Comparison of ENCODE assay signal across 8 mouse cellular contexts in the genomic region with DNA sequence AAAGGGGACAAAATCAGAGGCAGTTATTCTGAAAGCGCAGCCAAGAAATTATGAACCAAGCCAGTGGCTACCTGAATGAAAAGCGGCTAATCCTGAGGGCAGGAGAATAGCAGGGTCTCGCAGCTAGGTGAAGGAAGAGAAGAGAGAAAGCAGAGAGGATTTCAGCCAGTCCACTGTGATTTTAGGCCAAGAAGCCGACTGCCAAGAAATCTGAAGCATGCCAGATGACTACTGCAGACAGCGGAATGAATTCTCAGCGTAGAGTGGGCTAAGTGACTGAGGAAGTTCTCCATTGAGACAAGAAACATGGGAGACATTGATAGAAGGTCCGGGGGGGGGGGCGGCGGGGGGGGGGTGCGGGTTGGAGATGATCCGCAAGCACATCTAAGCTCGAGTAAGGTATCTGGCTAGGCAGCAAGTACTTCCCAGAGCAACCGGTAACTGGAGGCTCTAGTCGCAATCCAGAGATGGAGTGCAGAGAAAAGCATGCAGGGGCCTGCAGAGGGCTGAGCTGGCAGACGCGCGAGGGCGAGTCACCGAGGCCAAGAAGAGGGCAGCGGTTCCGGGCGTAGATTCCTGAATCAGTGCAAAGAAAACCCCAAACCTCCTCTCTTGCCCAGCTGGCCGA. TPM values are rescaled to one million over a fixed set of nuclear protein-coding genes. Genes with fewer than 3 reads are reported as not detected.
A peak's percentile ranks its signal among the peaks of the same experiment; 100 is the strongest.
DNase-seq lines count a peak whose midpoint lies in the region; ATAC-seq and TF ChIP-seq lines count a peak whose summit lies in the region.

No protein-coding gene starts in this region.

- ATAC-seq in heart, embryonic 15.5 days (replicated peaks; ENCODE audit: insufficient number of reproducible peaks, insufficient read depth, low FRiP score, low read depth): peak; percentile 51
- ATAC-seq in liver, embryonic 13.5 days (ENCODE audit: low read depth): peak; percentile 48

- 4% methylated on average over 23 of the region's 23 CpGs for WGBS in heart, adult 2 months
- WGBS in heart, embryonic 15.5 days: 7% methylated on average over 23 of the region's 23 CpGs
- WGBS in liver, embryonic 13.5 days (ENCODE audit: insufficient replicate concordance): 8% methylated on average over 22 of the region's 23 CpGs

- no peak for TF ChIP-seq POLR2A in heart, adult 2 months (IDR thresholded peaks at IDR 0.05; ENCODE audit: insufficient read depth, low read depth, low read length)
- no peak for TF ChIP-seq POLR2A in cortical plate, adult 2 months (IDR thresholded peaks at IDR 0.05; ENCODE audit: extremely low read depth, insufficient read depth, low read length)
- no peak for TF ChIP-seq POLR2A in myocyte (IDR thresholded peaks at IDR 0.05; ENCODE audit: insufficient read length, low read depth)

- peaks cover 6% of the 10 kb centered on the region; the same call in 1 of the 2 replicates for H3K9me3 ChIP-seq in heart, embryonic 15.5 days (replicated peaks)
- 0 out of 2 replicates have a peak, but pooled peaks cover 4% of the 10 kb centered on the region for H3K9me3 ChIP-seq in liver, embryonic 13.5 days (replicated peaks)

- TF ChIP-seq EP300 in heart, adult 2 months (IDR thresholded peaks at IDR 0.05; ENCODE audit: insufficient read depth, low read depth, low read length): no peak

- H3K27me3 ChIP-seq in heart, adult 2 months (ENCODE audit: control insufficient read depth, insufficient read depth, low read length): no peaks in the 10 kb centered on the region
- H3K27me3 ChIP-seq in heart, embryonic 15.5 days: no peaks in the 10 kb centered on the region
- no peaks in the 10 kb centered on the region for H3K27me3 ChIP-seq in liver, embryonic 13.5 days
- no peaks in the 10 kb centered on the region for H3K27me3 ChIP-seq in myocyte (ENCODE audit: control insufficient read depth, insufficient read depth, insufficient read length)

- H3K36me3 ChIP-seq in heart, adult 2 months (ENCODE audit: control insufficient read depth, insufficient read depth, low read length): no peaks in the 10 kb centered on the region
- H3K36me3 ChIP-seq in heart, embryonic 15.5 days: no peaks in the 10 kb centered on the region
- H3K36me3 ChIP-seq in liver, embryonic 13.5 days: no peaks in the 10 kb centered on the region
- H3K36me3 ChIP-seq in myocyte (ENCODE audit: control insufficient read depth, insufficient read depth): no peaks in the 10 kb centered on the region

- H3K9ac ChIP-seq in heart, adult 2 months (ENCODE audit: low read depth, low read length): peak overlapping the region; percentile 59
- peak overlapping the region; percentile 66 for H3K9ac ChIP-seq in heart, embryonic 15.5 days
- H3K9ac ChIP-seq in liver, embryonic 13.5 days: peak overlapping the region; percentile 71

- H3K4me3 ChIP-seq in heart, adult 2 months: peak overlapping the region; percentile 65
- peak overlapping the region; percentile 57 for H3K4me3 ChIP-seq in cortical plate, adult 2 months (ENCODE audit: insufficient read depth, low read length)
- peak overlapping the region; percentile 85 for H3K4me3 ChIP-seq in heart, embryonic 15.5 days
- H3K4me3 ChIP-seq in liver, embryonic 13.5 days (replicated peaks): peak overlapping the region; percentile 70
- H3K4me3 ChIP-seq in myocyte: peak overlapping the region; percentile 53

- peak overlapping the region; percentile 46 for H3ac ChIP-seq in myocyte (ENCODE audit: control insufficient read depth, insufficient read length)

- peak; percentile 26 to 35 for DNase-seq in heart, adult 2 months
- no peak for DNase-seq in heart, adult 8-10 months (ENCODE audit: low spot score)
- peak; percentile 28 for DNase-seq in ES-CJ7 (ENCODE audit: low read depth, low spot score)
- DNase-seq in liver, embryonic 13.5 days: no peak
- DNase-seq in left cerebral cortex, adult 18-20 months (ENCODE audit: low spot score in 2 of 2): no peak

- no peak for TF ChIP-seq CTCF in heart, adult 2 months (IDR thresholded peaks at IDR 0.05)
- TF ChIP-seq CTCF in cortical plate, adult 2 months (IDR thresholded peaks at IDR 0.05; ENCODE audit: extremely low read depth, insufficient read depth, low read length): no peak

- H3K27ac ChIP-seq in heart, adult 2 months: peak overlapping the region; percentile 58
- H3K27ac ChIP-seq in cortical plate, adult 2 months (ENCODE audit: insufficient read depth, low read length): no peak overlapping the region
- H3K27ac ChIP-seq in heart, embryonic 15.5 days: peak overlapping the region; percentile 82
- H3K27ac ChIP-seq in liver, embryonic 13.5 days: peak overlapping the region; percentile 43; the same call in 1 of the 2 replicates

- peak overlapping the region; percentile 82 for H3K4me2 ChIP-seq in heart, embryonic 15.5 days
- peak overlapping the region; percentile 92 for H3K4me2 ChIP-seq in liver, embryonic 13.5 days
- peak overlapping the region; percentile 75 for H3K4me2 ChIP-seq in myocyte (ENCODE audit: low read depth)

- H3K4me1 ChIP-seq in heart, adult 2 months (ENCODE audit: control insufficient read depth, insufficient read depth, low read length): no peaks in the 10 kb centered on the region
- H3K4me1 ChIP-seq in cortical plate, adult 2 months (ENCODE audit: control insufficient read depth, insufficient read depth, low read length): no peaks in the 10 kb centered on the region
- H3K4me1 ChIP-seq in heart, embryonic 15.5 days (replicated peaks): peaks cover 6% of the 10 kb centered on the region
- peaks cover 15% of the 10 kb centered on the region for H3K4me1 ChIP-seq in liver, embryonic 13.5 days (replicated peaks)

- H3K79me2 ChIP-seq in heart, adult 2 months (replicated peaks; ENCODE audit: control insufficient read depth, insufficient read depth, low read length): no peaks in the 10 kb centered on the region
- H3K79me2 ChIP-seq in myocyte (ENCODE audit: control insufficient read depth, insufficient read depth): no peaks in the 10 kb centered on the region

- intact Hi-C loops in heart, adult 2 months (cut with DNase I): loop anchor here (10.0 kb wide), 1 partner anchor 457 kb away; the partner anchor contains the start of gene Bud13

TF ChIP-seq in myocyte, 11 proteins besides CTCF, POLR2A, EP300 and RAD21:
- TF ChIP-seq TCF12 (IDR thresholded peaks at IDR 0.05; ENCODE audit: insufficient read depth, poor library complexity, severe bottlenecking): no peak
- TF ChIP-seq MYOD1 (IDR thresholded peaks at IDR 0.05; ENCODE audit: control insufficient read depth in 1 of 3, insufficient read length in 2 of 3, low read depth in 2 of 3): no peak
- TF ChIP-seq TCF3 (IDR thresholded peaks at IDR 0.05; ENCODE audit: insufficient read length, low read depth): no peak
- no peak for TF ChIP-seq CEBPB (IDR thresholded peaks at IDR 0.05; ENCODE audit: insufficient read depth, poor library complexity, severe bottlenecking)
- TF ChIP-seq MYOG (IDR thresholded peaks at IDR 0.05; ENCODE audit: control insufficient read depth in 1 of 3, insufficient read depth in 1 of 3, insufficient read length in 2 of 3, low read depth in 2 of 3): no peak
- no peak for TF ChIP-seq E2F4 (IDR thresholded peaks at IDR 0.05; ENCODE audit: insufficient read depth)
- no peak for TF ChIP-seq USF1 (IDR thresholded peaks at IDR 0.05; ENCODE audit: low read depth)
- no peak for TF ChIP-seq REST (IDR thresholded peaks at IDR 0.05; ENCODE audit: insufficient read depth, insufficient read length)
- TF ChIP-seq SRF (IDR thresholded peaks at IDR 0.05; ENCODE audit: control insufficient read depth, insufficient read length, low read depth): no peak
- no peak for TF ChIP-seq POLR2AphosphoS2 (IDR thresholded peaks at IDR 0.05; ENCODE audit: insufficient read length, low read depth)
- TF ChIP-seq MAX (IDR thresholded peaks at IDR 0.05; ENCODE audit: low read depth): no peak

RNA-seq across cellular contexts. Expression of gene Cep164, which starts 0.7 kb away (rescaled TPM):
- 1 to 10 TPM; 6.0 to 6.2 TPM for total RNA-seq in heart, adult 2 months (2021)
- 6.0 and 7.4 TPM in 2 replicates for polyA plus RNA-seq in heart, adult 2 months (2012; rRNA removed)
- 1 to 10 TPM; 6.8 to 8.6 (median 7.7) TPM for total RNA-seq in heart, adult 8-10 months (2022)
- 18.5 and 22.5 TPM in 2 replicates for polyA plus RNA-seq in cortical plate, adult 2 months (2012; rRNA removed)
- 12.4 and 16.5 TPM in 2 replicates for polyA plus RNA-seq in heart, embryonic 15.5 days (2015; fragmentation: Nextera tagmentation; extraction: Ambion mirVana)
- polyA plus RNA-seq in liver, embryonic 13.5 days (2015; fragmentation: Nextera tagmentation; extraction: Ambion mirVana): 5.1 and 6.0 TPM in 2 replicates
- 7.7 TPM for polyA plus RNA-seq in myocyte (2012; fragmentation: generic; extraction: Trizol)
- total RNA-seq in left cerebral cortex, adult 18-20 months (2021): 10 to 100 TPM; 12.1 to 13.4 TPM

RNA-seq across cellular contexts. Expression of gene Bace1, which starts 10.6 kb away (rescaled TPM):
- 10 to 100 TPM; 29.5 to 30.6 TPM for total RNA-seq in heart, adult 2 months (2021)
- 22.7 and 25.3 TPM in 2 replicates for polyA plus RNA-seq in heart, adult 2 months (2012; rRNA removed)
- total RNA-seq in heart, adult 8-10 months (2022): 10 to 100 TPM; 21.2 to 35.3 (median 27.2) TPM
- 50.7 and 56.2 TPM in 2 replicates for polyA plus RNA-seq in cortical plate, adult 2 months (2012; rRNA removed)
- 18.2 and 24.5 TPM in 2 replicates for polyA plus RNA-seq in heart, embryonic 15.5 days (2015; fragmentation: Nextera tagmentation; extraction: Ambion mirVana)
- 5.1 and 6.8 TPM in 2 replicates for polyA plus RNA-seq in liver, embryonic 13.5 days (2015; fragmentation: Nextera tagmentation; extraction: Ambion mirVana)
- 14.5 TPM for polyA plus RNA-seq in myocyte (2012; fragmentation: generic; extraction: Trizol)
- total RNA-seq in left cerebral cortex, adult 18-20 months (2021): 10 to 100 TPM; 79.2 to 88.8 TPM

Comparison
In these comparisons a context has a peak if more than half of its experiments do, and no peak if none do; other contexts are left out.
1. DNase-seq: peak in heart, adult 2 months (2 of 2) and ES-CJ7 (single experiment); none in heart, adult 8-10 months (single experiment), liver, embryonic 13.5 days (single experiment) and left cerebral cortex, adult 18-20 months (0 of 2).
2. Peak in every context shown above with its lines, with median percentiles within 50 percentile points of each other: H3K4me3 ChIP-seq, H3K9ac ChIP-seq and H3K4me2 ChIP-seq.